Mouse (Mus musculus) CD4-positive, CD25-positive, alpha-beta regulatory T cell, adult 4 months (primary cell): ENCODE measurements around the gene Cbr3. TPM values are rescaled to one million over a fixed set of nuclear protein-coding genes. Genes with fewer than 3 reads are reported as not detected.

ENCODE experiments used
- ATAC-seq: one replicate; pipeline ENCODE4 v1.8.0; 2017
- polyA plus RNA-seq, 2 experiments: library from polyadenylated mRNA; unstranded; fragments of 100-300 nt; shearing (Covaris generic); gene quantifications; one replicate each; pipeline ENCODE4 v1.2.1; 2017

The Cbr3 gene
- polyA plus RNA-seq, 2 experiments from 2014 or later = not detected

GRCm38 (mm10) chr16:93711411-93712188 lies 28.6 kb downstream of the Cbr3 start, which contains the start of gene Dop1b:
Gene Dop1b, plus strand, starts transcription at chr16:93711904.
- peak; percentile 84 for ATAC-seq

GRCm38 (mm10) chr16:93712189-93712885 lies 29.3 kb downstream of the Cbr3 start:
- ATAC-seq = peak; percentile 19

GRCm38 (mm10) chr16:93712966-93713365 lies 30.0 kb downstream of the Cbr3 start:
- ATAC-seq = no peak

- ATAC-seq = no peak
Observed at GRCm38 (mm10) chr16:93714426-93714825, 31.4 kb downstream of the Cbr3 start.

GRCm38 (mm10) chr16:93715826-93716225 lies 32.8 kb downstream of the Cbr3 start:
- ATAC-seq = no peak

- no peak for ATAC-seq
Observed at GRCm38 (mm10) chr16:93717299-93717703, 34.3 kb downstream of the Cbr3 start.

GRCm38 (mm10) chr16:93721771-93722170 lies 38.8 kb downstream of the Cbr3 start:
- ATAC-seq = no peak

GRCm38 (mm10) chr16:93722476-93722875 lies 39.5 kb downstream of the Cbr3 start:
- no peak for ATAC-seq

GRCm38 (mm10) chr16:93725417-93726144 lies 42.6 kb downstream of the Cbr3 start:
- ATAC-seq = no peak

GRCm38 (mm10) chr16:93726186-93726585 lies 43.2 kb downstream of the Cbr3 start:
- ATAC-seq = no peak

- no peak for ATAC-seq
Observed at GRCm38 (mm10) chr16:93728676-93729075, 45.7 kb downstream of the Cbr3 start.

- ATAC-seq = no peak
Observed at GRCm38 (mm10) chr16:93729801-93730721, 47.0 kb downstream of the Cbr3 start.

GRCm38 (mm10) chr16:93731310-93731709 lies 48.3 kb downstream of the Cbr3 start:
- ATAC-seq = no peak

GRCm38 (mm10) chr16:93732875-93733569 lies 50.0 kb downstream of the Cbr3 start:
- no peak for ATAC-seq

GRCm38 (mm10) chr16:93739251-93739650 lies 56.2 kb downstream of the Cbr3 start:
- no peak for ATAC-seq

Other genes with a start within 250 kb of the Cbr3 start
- gene Setd4, start 79.2 kb upstream of the Cbr3 start, polyA plus RNA-seq = 10 to 100 TPM; 34.6 to 43.5 TPM
- 10 to 100 TPM; 47.7 to 49.9 TPM for gene Cbr1, start 77.4 kb upstream of the Cbr3 start, polyA plus RNA-seq
- not detected for gene Gm5678, start 55.1 kb upstream of the Cbr3 start, polyA plus RNA-seq
- gene Dop1b, start 28.7 kb downstream of the Cbr3 start, polyA plus RNA-seq = 10 to 100 TPM; 21.9 to 23.6 TPM
- 100 to 1,000 TPM in 1 of 2 experiments, 10 to 100 TPM in 1; 90.1 to 129 TPM for gene Morc3, start 148.9 kb downstream of the Cbr3 start, polyA plus RNA-seq
- 10 to 100 TPM; 15.2 to 25.6 TPM for gene Chaf1b, start 200.7 kb downstream of the Cbr3 start, polyA plus RNA-seq